Mouse (Mus musculus) cerebellum, adult 2 months (tissue): ENCODE measurements around the gene Gm12166. TPM values are rescaled to one million over a fixed set of nuclear protein-coding genes. Genes with fewer than 3 reads are reported as not detected.

Experiments used
- DNase-seq, 2 experiments: peaks; one replicate each; pipeline ENCODE4 v3.0.0; 2021
- H3K27ac ChIP-seq: fragments of 200-500 bp; 2 replicates; pipeline ENCODE4 v1.5.1; 2012; ENCODE audit warnings: low read length, control low read depth, inconsistent platforms; ENCODE audit not compliant: insufficient read depth
- H3K27me3 ChIP-seq: fragments of 200-500 bp; 2 replicates; pipeline ENCODE4 v1.6.1; 2012; ENCODE audit warnings: inconsistent platforms, mild to moderate bottlenecking, low read length, moderate library complexity; ENCODE audit not compliant: control insufficient read depth, insufficient read depth
- H3K4me1 ChIP-seq: fragments of 200-500 bp; 2 replicates; pipeline ENCODE4 v1.6.1; 2011; ENCODE audit warnings: low read length; ENCODE audit not compliant: control insufficient read depth, insufficient read depth
- H3K4me3 ChIP-seq: fragments of 200-500 bp; replicated peaks from 2 replicates; pipeline ENCODE3; 2011; ENCODE audit warnings: mild to moderate bottlenecking, low read depth, low read length, control low read depth; ENCODE audit not compliant: insufficient read depth
- CTCF ChIP-seq: fragments of 200-500 bp; IDR thresholded peaks from 2 replicates; pipeline ENCODE4 v1.5.1; 2011; ENCODE audit warnings: low read depth, mild to moderate bottlenecking, control low read depth, low read length, moderate library complexity, borderline replicate concordance; ENCODE audit not compliant: insufficient read depth
- POLR2A ChIP-seq: fragments of 200-500 bp; IDR thresholded peaks from 2 replicates; pipeline ENCODE4 v1.6.1; 2011; ENCODE audit warnings: low read length, control low read depth, borderline replicate concordance; ENCODE audit not compliant: insufficient read depth
- WGBS: fragments of 180-500 bp; shearing (Covaris S2); methylation state at CpG from one replicate; pipeline ENCODE4 v1.1.7; 2018; 5-methylcytosine and 5-hydroxymethylcytosine counted together
- polyA plus RNA-seq: library from polyadenylated mRNA; depleted of rRNA; stranded (reverse); fragments of >200 nt; gene quantifications from 2 replicates; pipeline ENCODE4 v1.2.3, GENCODE M21; 2012; rRNA removed

The Gm12166 gene
- polyA plus RNA-seq, 1 experiment: 9.0 TPM

DNA sequence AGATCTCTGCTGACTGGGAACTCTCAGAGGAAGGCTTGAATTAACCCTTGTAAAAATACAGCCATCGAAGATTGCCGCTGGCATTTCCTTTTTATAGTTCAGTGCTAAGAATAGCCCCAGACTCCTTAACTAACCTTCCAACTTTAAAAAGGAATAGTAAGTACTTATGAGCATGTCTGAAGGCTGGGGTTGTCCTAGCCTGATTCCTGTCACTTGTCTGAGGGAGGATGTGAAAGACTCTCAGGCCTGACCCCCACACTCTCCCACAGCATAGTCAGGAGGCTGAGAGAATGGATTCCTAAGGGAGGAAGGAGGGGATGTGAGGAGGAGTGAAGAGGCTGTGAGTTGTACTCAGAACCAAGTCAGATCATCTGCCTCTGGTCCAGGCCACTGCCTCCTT is 22.6 kb downstream of the Gm12166 start:
- 83% methylated on average over 2 of the region's 2 CpGs for WGBS
- no peak overlapping the region for H3K4me3 ChIP-seq
- no peaks in the 10 kb centered on the region for H3K4me1 ChIP-seq
- no peak for DNase-seq
- TF ChIP-seq POLR2A (no peak), CTCF (no peak)
- H3K27me3 ChIP-seq: no peaks in the 10 kb centered on the region
- no peak overlapping the region for H3K27ac ChIP-seq

DNA sequence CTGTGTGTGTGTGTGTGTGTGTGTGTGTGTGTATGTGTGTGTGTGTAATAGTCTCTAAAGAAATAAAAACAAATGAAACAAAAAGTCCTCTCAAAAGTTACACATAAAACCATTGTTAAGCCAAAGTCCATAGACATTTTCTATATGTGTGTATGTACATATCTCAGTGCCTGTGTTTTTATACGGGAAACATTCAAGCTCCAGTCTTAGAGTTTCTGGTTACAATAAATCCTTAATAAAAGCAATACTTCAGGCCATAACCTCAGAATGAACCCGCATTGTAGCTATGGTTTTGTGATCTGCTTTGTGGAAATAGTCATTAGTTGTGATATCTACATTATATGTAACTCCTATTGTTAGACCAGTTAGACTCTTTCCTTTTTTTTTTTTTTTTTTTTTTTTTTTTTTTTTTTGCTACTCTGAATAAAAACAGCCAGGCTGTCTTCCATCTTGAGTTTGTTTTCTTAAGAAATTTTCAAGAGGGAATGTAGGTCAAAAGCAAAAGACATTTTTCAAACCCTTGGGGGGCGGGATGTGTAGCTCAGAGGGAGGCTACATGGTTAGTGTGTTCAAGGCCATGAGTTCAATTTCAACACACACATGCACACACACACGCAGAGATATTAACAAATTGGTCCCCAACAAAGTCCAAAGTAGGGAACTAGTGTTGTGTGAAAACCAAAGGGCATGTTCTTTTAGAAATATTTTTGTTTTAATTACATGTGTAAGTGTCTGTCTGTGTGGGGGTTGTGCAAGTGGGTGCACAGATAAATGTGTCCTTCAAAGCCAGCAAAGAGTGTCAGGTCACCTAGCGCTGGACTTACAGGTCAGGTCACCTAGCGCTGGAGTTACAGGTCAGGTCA is 23.9 kb downstream of the Gm12166 start:
- 92% methylated on average over 6 of the region's 6 CpGs for WGBS
- Histone ChIP-seq H3K4me1 (no peaks in the 10 kb centered on the region), H3K27ac (no peak overlapping the region), H3K27me3 (no peaks in the 10 kb centered on the region), H3K4me3 (no peak overlapping the region)
- no peak for DNase-seq
- TF ChIP-seq POLR2A (no peak), CTCF (no peak)

GRCm38 (mm10) chr11:46025962-46026392 is 26.1 kb downstream of the Gm12166 start:
- DNase-seq: peak in 1 of 2 experiments; percentile 15
- TF ChIP-seq POLR2A (no peak), CTCF (no peak)
- H3K27ac ChIP-seq: no peak overlapping the region
- no peaks in the 10 kb centered on the region for H3K4me1 ChIP-seq
- no peak overlapping the region for H3K4me3 ChIP-seq
- no peaks in the 10 kb centered on the region for H3K27me3 ChIP-seq
- WGBS: 6% methylated on average over 7 of the region's 7 CpGs

DNA sequence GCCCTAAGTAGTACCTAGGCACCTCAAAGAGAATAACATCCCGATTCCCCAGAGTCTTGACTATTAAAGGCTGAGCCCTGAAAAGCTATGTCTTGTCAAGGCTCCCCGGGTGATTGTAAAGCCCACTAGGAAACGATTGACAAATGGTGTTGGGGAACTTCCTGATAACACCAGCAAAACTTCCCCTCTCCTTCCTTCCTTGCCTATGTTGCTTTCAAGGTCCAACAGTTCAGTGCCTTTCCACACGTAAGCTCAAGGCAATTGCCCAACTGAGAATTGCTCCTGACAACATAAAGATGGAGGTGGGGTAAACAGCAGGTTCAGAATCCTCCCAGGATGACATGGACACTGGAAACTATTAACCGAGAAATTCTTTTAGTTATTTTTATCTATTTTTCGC is 29.1 kb downstream of the Gm12166 start:
- no peak for DNase-seq
- H3K4me1 ChIP-seq: no peaks in the 10 kb centered on the region
- no peak overlapping the region for H3K27ac ChIP-seq
- H3K4me3 ChIP-seq: no peak overlapping the region
- H3K27me3 ChIP-seq: no peaks in the 10 kb centered on the region
- WGBS: 90% methylated on average over 6 of the region's 6 CpGs
- no peak for TF ChIP-seq CTCF
- no peak for TF ChIP-seq POLR2A

- TF ChIP-seq POLR2A (no peak), CTCF (no peak)
- Histone ChIP-seq H3K27me3 (no peaks in the 10 kb centered on the region), H3K4me3 (no peak overlapping the region), H3K4me1 (no peaks in the 10 kb centered on the region), H3K27ac (no peak overlapping the region)
- no peak for DNase-seq
Measured at GRCm38 (mm10) chr11:46021850-46022249, 30.3 kb downstream of the Gm12166 start.

DNA sequence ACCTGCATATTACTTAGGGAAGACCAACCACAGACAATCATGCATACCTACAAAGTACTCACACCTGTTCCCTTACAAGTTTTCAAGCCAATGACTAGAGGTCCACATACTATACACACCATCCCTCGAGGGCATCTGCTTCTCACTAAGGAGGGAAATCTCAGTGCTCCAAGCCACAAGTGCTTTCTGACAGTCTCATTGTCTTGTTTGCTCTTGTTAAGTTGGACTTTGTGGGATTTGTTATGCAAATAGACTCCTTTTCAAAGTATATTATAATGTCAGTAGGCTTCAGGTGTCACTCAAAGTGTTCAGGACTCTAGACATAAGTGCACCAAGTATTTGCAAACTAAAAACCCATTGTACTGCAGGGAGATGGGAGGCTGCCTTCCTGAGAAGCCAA is 31.9 kb downstream of the Gm12166 start:
- WGBS: 69% methylated on average over 1 of the region's 1 CpGs
- H3K27ac ChIP-seq: no peak overlapping the region
- H3K4me1 ChIP-seq: no peaks in the 10 kb centered on the region
- H3K27me3 ChIP-seq: no peaks in the 10 kb centered on the region
- no peak for DNase-seq
- no peak for TF ChIP-seq POLR2A
- no peak for TF ChIP-seq CTCF
- no peak overlapping the region for H3K4me3 ChIP-seq

DNA sequence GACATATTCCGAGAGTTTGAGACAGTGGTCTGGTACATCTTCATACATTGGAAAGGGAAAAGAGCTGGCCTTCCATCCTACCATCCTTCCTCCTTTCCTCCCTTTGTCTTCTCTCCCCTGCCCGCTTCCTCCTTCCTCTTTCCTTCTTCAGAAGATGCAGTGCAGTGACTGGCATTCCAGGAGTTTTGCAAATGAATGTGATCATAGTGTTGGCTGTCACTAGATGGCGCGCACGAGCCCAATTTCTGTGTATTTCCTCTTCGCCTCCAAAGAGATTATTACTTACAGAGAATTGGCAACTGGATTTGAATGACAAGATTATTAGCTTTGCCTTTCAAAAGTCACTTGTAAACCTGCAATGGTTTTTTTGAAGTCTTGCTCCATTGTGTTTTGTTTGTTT is 36.1 kb downstream of the Gm12166 start:
- Histone ChIP-seq H3K27ac (no peak overlapping the region), H3K4me3 (no peak overlapping the region), H3K27me3 (no peaks in the 10 kb centered on the region), H3K4me1 (no peaks in the 10 kb centered on the region)
- WGBS: 24% methylated on average over 6 of the region's 6 CpGs
- DNase-seq: peak; percentile 41 to 65
- TF ChIP-seq CTCF (peak; percentile 66), POLR2A (no peak)

Other genes with a start within 250 kb of the Gm12166 start
- 41.4 and 41.5 TPM in 2 replicates for gene Clint1, start 200.3 kb downstream of the Gm12166 start, polyA plus RNA-seq
- 20.8 and 21.9 TPM in 2 replicates for gene Lsm11, start 107.4 kb downstream of the Gm12166 start, polyA plus RNA-seq
- gene Thg1l, start 96.8 kb downstream of the Gm12166 start, polyA plus RNA-seq: 6.7 and 6.8 TPM in 2 replicates
- 0.05 and 0.11 TPM in 2 replicates for gene Sox30, start 72.0 kb downstream of the Gm12166 start, polyA plus RNA-seq
- gene Adam19, start 3.7 kb upstream of the Gm12166 start, polyA plus RNA-seq: 9.8 and 11.4 TPM in 2 replicates
- gene Nipal4, start 114.2 kb upstream of the Gm12166 start, polyA plus RNA-seq: 6.6 and 8.4 TPM in 2 replicates
- gene Fndc9, start 183.2 kb upstream of the Gm12166 start, polyA plus RNA-seq: 0.39 and 0.52 TPM in 2 replicates